In genomic region chr9:77755403-77755784, GRCm38 (mm10) we compare ENCODE assay signal across 9 mouse cellular contexts. TPM values are rescaled to one million over a fixed set of nuclear protein-coding genes. Genes with fewer than 3 reads are reported as not detected.
A peak's percentile ranks its signal among the peaks of the same experiment; 100 is the strongest.
DNase-seq lines count a peak whose midpoint lies in the region; ATAC-seq and TF ChIP-seq lines count a peak whose summit lies in the region.
"Had no signal": no experiment of that assay in that cellular context is flagged by ENCODE, and none has a peak within 500 bp of the region (broad histone marks: within the 10 kb centered on the region; RNA-seq: fewer than 3 reads in every experiment).

No protein-coding gene starts in this region.

- no peaks in the 10 kb centered on the region for H3K27me3 ChIP-seq in kidney, adult 2 months (replicated peaks; ENCODE audit: control insufficient read depth, insufficient read depth, low read length)
- no peaks in the 10 kb centered on the region for H3K27me3 ChIP-seq in hindbrain, embryonic 11.5 days (ENCODE audit: control insufficient read depth, insufficient read depth, low read length)
- no peaks in the 10 kb centered on the region for H3K27me3 ChIP-seq in midbrain, embryonic 11.5 days (ENCODE audit: control insufficient read depth, insufficient read depth, low read length)
- H3K27me3 ChIP-seq: Patski had no signal

- H3K27ac ChIP-seq in kidney, adult 2 months (ENCODE audit: insufficient read depth, low read depth, low read length): peak overlapping the region; percentile 80
- H3K27ac ChIP-seq in bone marrow, adult 2 months (ENCODE audit: control insufficient read depth, insufficient read depth, low read depth, low read length, poor library complexity): no peak overlapping the region
- no peak overlapping the region for H3K27ac ChIP-seq in hindbrain, embryonic 11.5 days (ENCODE audit: low read depth, low read length)
- peak overlapping the region; percentile 74; the same call in 1 of the 2 replicates for H3K27ac ChIP-seq in midbrain, embryonic 11.5 days (ENCODE audit: low read depth, low read length)

- no peaks in the 10 kb centered on the region for H3K36me3 ChIP-seq in kidney, adult 2 months (ENCODE audit: control insufficient read depth, insufficient read depth, low read length)
- no peaks in the 10 kb centered on the region for H3K36me3 ChIP-seq in hindbrain, embryonic 11.5 days (ENCODE audit: control insufficient read depth, insufficient read depth, low read length)
- no peaks in the 10 kb centered on the region for H3K36me3 ChIP-seq in midbrain, embryonic 11.5 days (ENCODE audit: control insufficient read depth, insufficient read depth, low read length)

- no peaks in the 10 kb centered on the region for H3K9me3 ChIP-seq in hindbrain, embryonic 11.5 days (ENCODE audit: control insufficient read depth, low read length)
- H3K9me3 ChIP-seq in midbrain, embryonic 11.5 days (ENCODE audit: control insufficient read depth, low read length): no peaks in the 10 kb centered on the region

- WGBS in kidney, adult 2 months: 15% methylated on average over 9 of the region's 9 CpGs
- WGBS in bone marrow, adult 2 months: 13% methylated on average over 9 of the region's 9 CpGs
- WGBS in hindbrain, embryonic 11.5 days: 17% methylated on average over 9 of the region's 9 CpGs
- 17% methylated on average over 9 of the region's 9 CpGs for WGBS in midbrain, embryonic 11.5 days

- no peak for ATAC-seq in hindbrain, embryonic 11.5 days (ENCODE audit: low FRiP score)
- ATAC-seq in midbrain, embryonic 11.5 days (ENCODE audit: low FRiP score): no peak
- no peak for ATAC-seq in monocyte, adult 5-6 weeks (replicated peaks; ENCODE audit: insufficient number of reproducible peaks, low FRiP score, low TSS enrichment, poor library complexity, severe bottlenecking)

- H3K4me3 ChIP-seq in kidney, adult 2 months (ENCODE audit: insufficient read depth, low read depth, low read length): peak overlapping the region; percentile 99
- peak overlapping the region; percentile 92 for H3K4me3 ChIP-seq in bone marrow, adult 2 months (replicated peaks; ENCODE audit: control insufficient read depth, low read depth, low read length)
- H3K4me3 ChIP-seq in hindbrain, embryonic 11.5 days (ENCODE audit: low read depth, low read length): peak overlapping the region; percentile 78
- peak overlapping the region; percentile 70 for H3K4me3 ChIP-seq in midbrain, embryonic 11.5 days (ENCODE audit: low read depth, low read length)

- TF ChIP-seq CTCF in kidney, adult 2 months (conservative IDR thresholded peaks at IDR 0.05; ENCODE audit: insufficient read depth, insufficient read length, low read depth, low read length): no peak
- no peak for TF ChIP-seq CTCF in bone marrow, adult 2 months (IDR thresholded peaks at IDR 0.05; ENCODE audit: control insufficient read depth, insufficient read depth, low read length)

- peak overlapping the region; percentile 68 for H3K9ac ChIP-seq in hindbrain, embryonic 11.5 days (ENCODE audit: low read depth, low read length)
- peak overlapping the region; percentile 85 for H3K9ac ChIP-seq in midbrain, embryonic 11.5 days (ENCODE audit: low read length)

- TF ChIP-seq POLR2A in kidney, adult 2 months (IDR thresholded peaks at IDR 0.05; ENCODE audit: low read depth, low read length): no peak
- TF ChIP-seq POLR2A in bone marrow, adult 2 months (IDR thresholded peaks at IDR 0.05; ENCODE audit: borderline replicate concordance, control insufficient read depth, low read depth, low read length): no peak

- peaks cover 12% of the 10 kb centered on the region; the same call in 1 of the 2 replicates for H3K4me1 ChIP-seq in kidney, adult 2 months (ENCODE audit: control insufficient read depth, insufficient read depth, low read length)
- H3K4me1 ChIP-seq in bone marrow, adult 2 months (ENCODE audit: control insufficient read depth, insufficient read depth, low read length): no peaks in the 10 kb centered on the region; the same call in 1 of the 2 replicates
- H3K4me1 ChIP-seq in hindbrain, embryonic 11.5 days (replicated peaks; ENCODE audit: control insufficient read depth, insufficient read depth, low read length): no peaks in the 10 kb centered on the region
- H3K4me1 ChIP-seq in midbrain, embryonic 11.5 days (ENCODE audit: control insufficient read depth, insufficient read depth, low read length): peaks cover 3% of the 10 kb centered on the region; the same call in 1 of the 2 replicates

- DNase-seq in kidney, adult 2 months: no peak
- DNase-seq in kidney, adult 18-20 months: no peak
- DNase-seq in hindbrain, embryonic 11.5 days (ENCODE audit: low spot score): no peak
- peak; percentile 89 for DNase-seq in midbrain, embryonic 11.5 days (ENCODE audit: low spot score, missing footprints)
- no peak for DNase-seq in left cerebral cortex, adult 8-10 months (ENCODE audit: low spot score in 2 of 2)
- DNase-seq in T-cell, adult 2 months (ENCODE audit: low spot score): no peak

- H3K4me2 ChIP-seq in hindbrain, embryonic 11.5 days (replicated peaks; ENCODE audit: low read depth, low read length): peak overlapping the region; percentile 57
- H3K4me2 ChIP-seq in midbrain, embryonic 11.5 days: peak overlapping the region; percentile 74

RNA-seq across cellular contexts. Expression of gene Gclc, which starts 1.1 kb away (rescaled TPM):
- 88.7 and 99.9 TPM in 2 replicates for polyA plus RNA-seq in kidney, adult 2 months (2012; rRNA removed)
- 39.7 and 42.6 TPM in 2 replicates for polyA plus RNA-seq in bone marrow, adult 2 months (2011; ENCODE audit: insufficient read depth, insufficient read length, low replicate concordance, missing spikeins)
- polyA plus RNA-seq in hindbrain, embryonic 11.5 days (2014; fragmentation: Nextera tagmentation; extraction: Ambion mirVana): 19.5 and 22.6 TPM in 2 replicates
- 21.0 and 21.6 TPM in 2 replicates for polyA plus RNA-seq in midbrain, embryonic 11.5 days (2014; fragmentation: Nextera tagmentation; extraction: Ambion mirVana)
- total RNA-seq in left cerebral cortex, adult 8-10 months (2022): 10 to 100 TPM; 45.7 to 50.4 (median 49.4) TPM
- total RNA-seq in monocyte, adult 5-6 weeks (2017): 22.2 to 34.3 TPM (median 29.9 TPM) in 3 replicates

Comparison
In these comparisons a context has a peak if more than half of its experiments do, and no peak if none do; other contexts are left out.
1. H3K27ac ChIP-seq: peak in kidney, adult 2 months (single experiment) and midbrain, embryonic 11.5 days (single experiment); none in bone marrow, adult 2 months (single experiment) and hindbrain, embryonic 11.5 days (single experiment).
2. Peak in every context shown above with its lines, with median percentiles within 50 percentile points of each other: H3K4me3 ChIP-seq.